Mouse (Mus musculus) right cerebral cortex, postnatal 25 days (tissue): Measurements from ENCODE around the gene Slc35f5.
A peak's percentile ranks its signal among the peaks of the same experiment; 100 is the strongest.

Experiments
- DNase-seq: peaks from one replicate; pipeline ENCODE4 v3.0.0; 2022

Slc35f5 gene

DNA sequence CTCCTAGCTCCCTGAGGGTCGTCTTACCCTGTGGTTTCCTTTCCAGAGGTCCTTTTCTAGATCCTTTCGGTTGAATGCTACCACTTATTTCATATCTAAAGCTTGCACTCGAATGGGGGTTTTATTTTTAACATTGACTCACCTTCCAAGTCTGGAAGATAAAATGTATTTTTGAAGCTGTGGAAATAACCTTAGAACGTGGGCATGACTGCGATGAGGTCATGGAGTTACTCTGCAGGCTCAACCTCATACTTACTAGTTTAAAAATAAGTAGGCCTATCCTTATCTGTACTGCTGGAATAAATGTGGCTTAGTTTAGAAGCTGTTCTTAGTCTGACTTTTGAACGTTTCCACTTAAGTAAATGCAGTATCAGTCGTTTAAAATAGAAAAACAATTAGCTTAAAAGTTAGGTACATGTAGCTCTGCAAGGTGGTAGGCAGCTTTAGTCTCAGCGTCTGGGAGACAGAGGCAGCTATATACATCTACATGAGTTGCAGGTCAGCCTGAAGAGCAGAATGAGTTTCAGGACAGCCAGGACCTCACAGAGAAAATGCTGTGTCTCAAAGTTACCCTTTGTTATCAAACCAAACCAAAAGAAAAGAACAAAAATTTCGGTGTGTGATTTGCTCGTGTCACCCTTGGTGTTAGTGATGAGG, 15.2 kb downstream of the Slc35f5 start:
- DNase-seq = no peak

DNA sequence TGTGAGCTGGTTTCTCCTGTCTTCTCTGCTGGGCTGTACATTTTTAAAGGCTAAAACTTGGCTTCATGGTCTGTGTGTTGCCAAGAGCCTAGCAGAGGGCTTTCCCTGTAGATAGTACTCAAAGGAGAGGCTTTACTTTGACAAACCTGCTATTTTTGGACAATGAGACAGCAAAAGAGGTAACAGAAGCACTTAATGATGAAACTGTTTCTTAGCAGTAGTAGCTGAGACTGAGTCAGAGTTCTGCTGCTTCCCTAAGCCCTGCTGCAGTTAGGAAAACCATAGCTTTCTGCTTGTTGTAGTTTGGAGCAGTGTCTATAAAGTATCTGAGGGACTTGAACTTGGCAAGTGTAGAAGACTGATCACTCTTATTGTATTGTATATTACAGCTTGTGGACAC, 16.6 kb downstream of the Slc35f5 start:
- DNase-seq = no peak

DNA sequence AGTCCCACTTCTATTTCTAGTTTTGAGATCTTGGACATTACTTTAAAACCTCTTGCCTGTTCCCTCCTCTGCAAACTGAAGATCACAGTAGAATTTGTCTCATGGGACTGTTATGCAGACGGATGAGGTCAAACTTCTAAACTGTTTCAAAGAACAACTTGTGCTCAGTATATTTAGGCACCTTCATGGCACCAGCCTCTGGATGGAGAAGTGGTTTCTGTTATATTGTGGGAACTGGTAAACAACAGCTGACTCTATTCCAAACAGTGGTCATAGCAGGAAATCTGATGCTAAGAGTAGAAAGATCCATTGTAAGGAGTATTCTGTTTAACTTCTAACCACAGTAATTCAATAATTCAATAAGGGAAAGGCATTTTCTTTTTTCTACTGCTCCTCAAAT, 17.7 kb downstream of the Slc35f5 start:
- DNase-seq = no peak

DNA sequence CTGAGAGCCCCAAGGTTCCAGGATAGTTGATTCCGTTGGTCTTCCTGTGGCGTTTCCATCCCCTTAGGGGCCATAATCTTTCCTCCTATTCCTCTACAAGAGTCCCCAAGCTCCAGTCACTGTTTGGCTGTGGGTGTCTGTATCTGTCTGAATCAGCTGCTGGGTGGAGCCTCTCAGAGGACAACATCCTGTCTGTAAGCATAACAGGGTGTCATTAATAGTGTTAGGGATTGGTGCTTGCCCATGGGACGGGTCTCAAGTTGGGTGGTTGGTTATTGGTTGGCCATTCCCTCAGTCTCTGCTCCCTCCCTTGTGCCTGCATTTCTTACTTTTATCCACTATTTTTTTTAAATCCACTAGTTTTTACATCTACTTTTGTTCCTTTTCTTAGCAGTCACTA, 20.7 kb downstream of the Slc35f5 start:
- no peak for DNase-seq

DNA sequence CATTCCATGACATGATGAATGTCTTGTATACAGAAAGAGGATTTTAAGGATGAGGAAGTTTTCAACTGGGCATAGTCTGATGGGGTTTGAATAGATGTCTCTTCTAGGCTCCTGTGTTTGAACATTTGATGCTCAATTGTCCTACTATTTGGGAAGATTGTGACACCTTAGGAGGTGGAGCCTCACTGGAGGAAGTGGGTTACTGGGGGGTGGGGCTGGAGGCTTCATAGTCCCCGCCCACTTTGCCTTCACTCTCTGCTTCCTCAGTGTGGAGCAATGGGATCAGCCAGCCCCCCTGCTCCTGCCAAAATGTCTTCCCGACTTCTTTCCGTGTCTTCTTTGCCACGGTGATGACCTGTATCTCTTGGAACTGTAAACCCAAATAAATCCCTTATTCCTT, 43.2 kb downstream of the Slc35f5 start:
- no peak for DNase-seq

DNA sequence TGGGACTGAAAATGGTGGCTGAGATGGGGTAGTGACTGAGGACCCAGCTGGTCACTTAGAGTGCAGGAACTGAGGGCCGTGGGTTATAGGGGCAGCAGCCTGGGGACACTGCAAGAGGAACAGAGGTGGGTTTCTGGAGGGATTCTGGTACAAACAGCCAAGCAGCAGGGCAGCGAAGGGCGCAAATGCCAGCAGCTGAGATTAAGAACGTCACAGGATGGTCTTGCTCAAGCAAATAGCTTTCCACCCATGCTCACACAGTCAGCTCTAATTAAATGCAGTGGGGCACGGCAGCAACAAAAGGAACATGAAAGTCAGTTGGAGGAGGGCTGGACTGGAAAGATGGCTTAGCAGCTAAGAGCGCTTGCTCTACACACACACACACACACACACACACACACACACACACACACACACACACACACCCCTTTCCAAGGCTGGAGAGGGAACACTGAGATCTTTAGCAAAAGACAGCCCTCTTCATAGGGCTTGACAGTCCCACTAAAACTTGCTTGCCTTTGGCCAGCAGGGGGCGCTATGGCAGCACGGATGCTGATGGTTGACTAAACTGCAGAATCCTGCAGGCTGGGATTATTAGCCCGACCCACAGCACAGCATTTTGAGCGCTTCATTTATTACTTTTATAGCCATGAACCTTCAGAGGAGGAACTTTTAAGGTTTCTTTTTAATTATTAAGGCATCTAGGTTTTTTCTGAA, 46.9 kb downstream of the Slc35f5 start:
- peak; percentile 81 for DNase-seq

DNA sequence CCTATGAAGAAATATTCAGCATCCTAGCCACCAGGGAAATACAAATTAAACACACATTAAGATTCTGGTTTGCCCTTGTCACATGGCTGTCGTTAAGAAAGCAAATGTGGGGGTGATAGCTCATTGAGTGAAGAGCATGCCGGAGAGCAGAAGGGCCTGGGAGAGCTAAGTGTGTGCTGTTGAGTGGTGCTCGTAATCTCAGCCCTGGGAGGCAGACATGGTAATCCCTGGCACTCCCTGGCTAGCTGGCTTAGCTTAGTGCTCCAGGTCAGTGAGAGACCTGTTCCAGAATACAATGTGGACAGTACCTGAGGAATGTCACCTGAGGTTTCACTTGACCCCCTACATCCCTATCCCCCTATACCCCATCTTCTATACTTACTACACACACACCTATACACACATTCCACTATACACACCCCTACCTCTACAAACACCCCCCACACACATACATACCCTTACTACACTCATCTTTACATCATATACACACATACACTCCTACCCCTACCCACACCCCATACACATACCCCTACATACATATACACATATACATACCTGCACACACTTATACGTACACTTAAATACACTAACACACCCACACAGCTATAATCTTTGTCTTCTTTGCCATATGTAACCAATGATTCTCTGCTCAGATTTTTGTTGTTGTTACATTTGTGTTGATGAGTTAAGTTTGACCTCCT, 64.1 kb downstream of the Slc35f5 start:
- DNase-seq = no peak

DNA sequence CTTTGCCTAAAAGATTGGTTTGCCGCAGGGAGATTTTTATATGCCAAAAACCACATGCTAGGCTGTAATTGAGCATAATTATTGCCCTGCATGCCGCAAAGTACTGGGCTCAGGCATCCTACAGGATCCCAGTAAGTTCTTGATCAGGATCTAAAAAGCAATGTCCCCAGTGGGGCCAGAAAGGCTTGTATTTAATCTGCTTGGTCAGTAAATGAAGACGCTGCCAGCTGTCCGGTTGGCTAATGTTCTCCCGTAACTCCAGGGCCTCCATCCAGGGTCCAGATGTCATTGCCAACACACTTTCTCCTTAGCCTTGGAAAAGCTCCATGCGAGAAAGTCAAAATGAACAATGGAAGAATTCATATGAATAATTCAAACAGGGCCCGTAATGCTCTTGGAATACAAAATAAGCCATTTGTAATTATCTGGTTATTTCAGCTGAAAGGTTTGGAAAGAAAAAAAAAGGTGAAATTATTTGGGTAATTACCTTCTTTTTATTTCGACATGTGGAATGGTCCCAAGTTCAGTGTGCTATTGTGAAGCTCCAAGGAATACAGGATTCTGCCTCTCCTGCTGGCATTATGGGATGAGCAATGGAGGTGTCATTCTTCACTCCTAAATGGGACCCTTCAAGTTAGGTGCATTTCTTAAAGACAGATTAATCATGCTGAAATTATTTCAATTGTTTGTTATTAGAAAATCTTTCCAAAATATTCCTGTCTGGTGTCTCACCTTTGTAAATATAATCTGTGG, 79.3 kb downstream of the Slc35f5 start:
- DNase-seq = no peak

DNA sequence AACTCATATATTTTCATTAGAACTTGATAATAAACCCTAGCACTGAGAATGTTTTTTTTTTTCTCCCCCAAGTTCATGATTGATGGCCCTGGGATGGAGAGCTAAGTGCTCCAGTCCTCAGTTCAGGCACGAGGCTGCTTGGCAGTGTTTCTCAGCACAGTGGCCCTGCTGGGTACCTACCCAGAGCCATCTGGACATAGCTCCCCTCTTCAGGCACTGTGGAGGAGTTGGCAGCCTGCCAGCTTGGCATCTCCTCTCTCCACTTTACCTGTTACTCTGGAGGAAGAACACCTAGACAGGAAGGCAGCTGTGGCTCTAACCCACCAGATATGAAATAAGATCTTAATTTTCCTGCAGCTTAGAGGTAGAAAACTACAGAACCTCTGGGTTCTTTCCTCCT, 83.2 kb downstream of the Slc35f5 start:
- DNase-seq = no peak
